Mouse (Mus musculus): ENCODE measurements around the gene Slc25a17.

Slc25a17 gene

DNA sequence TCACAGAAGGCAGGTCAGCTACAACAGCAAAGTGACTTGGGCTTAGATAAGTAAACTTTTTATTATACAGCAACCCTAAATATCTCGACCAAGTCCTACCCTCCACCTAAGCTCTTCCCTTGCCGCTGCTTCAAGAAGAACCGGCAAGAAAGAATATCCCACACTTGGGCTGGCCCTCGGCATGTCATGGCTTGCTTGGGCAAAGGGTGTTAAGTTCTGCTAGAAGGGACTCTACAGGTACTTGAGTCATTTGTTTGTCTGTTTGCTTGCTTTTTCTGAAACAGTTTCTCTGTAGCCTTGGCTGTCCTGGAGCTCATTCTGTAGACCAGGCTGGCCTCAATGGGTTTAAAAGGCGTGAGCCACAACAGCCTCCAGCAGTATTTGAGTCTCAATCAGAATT, 3.7 kb downstream of the Slc25a17 start:
- DNase-seq (ENCODE audit: inconsistent age in 2 of 2, low spot score in 1 of 2) = peak in 1 of 2 experiments; percentile 28

DNA sequence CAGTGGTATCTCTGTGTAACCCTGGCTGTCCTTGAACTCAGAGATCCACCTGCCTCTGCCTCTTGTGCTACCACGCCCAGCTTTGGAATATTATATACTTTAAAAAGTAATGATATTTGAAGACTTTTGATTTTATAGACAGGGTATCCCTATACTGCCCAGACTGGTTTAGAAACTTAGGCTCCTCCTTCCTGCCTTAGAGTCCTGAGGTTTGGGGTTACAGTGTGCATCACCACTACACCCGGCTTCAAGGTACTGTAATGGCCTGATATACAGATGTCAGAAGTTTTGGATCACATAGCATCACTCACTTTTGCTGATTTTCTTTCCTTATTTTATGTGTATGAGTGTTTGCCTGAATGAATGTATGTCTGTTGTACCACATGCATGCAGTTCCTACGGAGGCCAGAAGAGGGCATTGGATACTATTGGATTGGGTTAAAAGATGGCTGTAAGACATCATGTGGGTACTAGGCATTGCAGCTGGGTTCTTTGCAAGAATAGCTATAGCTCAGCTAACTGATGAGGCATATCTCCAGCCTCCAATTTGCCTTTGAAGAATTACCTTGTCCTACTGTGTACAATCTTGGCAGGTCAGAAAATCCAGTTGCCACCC, 5.4 kb downstream of the Slc25a17 start:
- DNase-seq (ENCODE audit: inconsistent age in 2 of 2, low spot score in 1 of 2) = peak; percentile 63 to 88

DNA sequence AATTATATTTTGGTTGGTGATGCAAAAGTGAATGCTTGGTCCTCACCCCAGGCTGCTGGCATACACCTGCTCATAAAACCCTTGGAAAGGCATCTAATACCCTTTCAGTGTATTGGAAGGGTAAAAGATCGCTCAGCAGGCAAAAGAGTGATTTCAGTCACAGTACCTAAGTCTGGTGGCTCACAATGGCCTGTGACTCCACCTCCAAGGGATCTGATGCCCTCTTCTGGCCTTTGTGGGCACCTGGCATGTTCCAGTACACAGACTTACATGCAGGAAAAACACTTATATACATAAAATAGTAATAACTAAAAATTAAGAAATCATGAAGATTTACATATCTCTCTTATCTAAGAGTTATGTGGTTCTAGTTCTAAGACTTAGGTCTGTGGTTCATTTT, 8.0 kb downstream of the Slc25a17 start:
- no peak for DNase-seq (ENCODE audit: inconsistent age in 2 of 2, low spot score in 1 of 2)

DNA sequence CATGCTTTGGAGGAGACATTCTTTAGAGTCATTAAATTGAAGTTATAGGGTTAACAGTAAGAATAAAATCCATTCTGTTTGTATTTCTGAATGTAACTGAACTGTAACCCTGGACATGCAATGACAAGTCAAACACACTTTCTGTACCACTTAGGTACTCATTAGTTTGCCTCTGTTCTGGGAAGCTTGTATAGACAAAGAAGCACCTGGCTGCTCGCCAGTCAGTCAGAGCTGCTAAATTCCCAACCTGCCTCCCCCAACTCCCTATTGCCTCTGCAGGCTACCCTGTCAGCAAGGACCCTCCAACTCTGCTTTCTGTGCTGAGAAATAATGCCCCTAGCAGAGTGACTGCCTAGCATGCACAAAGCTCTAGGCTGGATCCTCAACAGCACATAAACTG, 10.2 kb downstream of the Slc25a17 start:
- no peak for DNase-seq (ENCODE audit: inconsistent age in 2 of 2, low spot score in 1 of 2)

DNA sequence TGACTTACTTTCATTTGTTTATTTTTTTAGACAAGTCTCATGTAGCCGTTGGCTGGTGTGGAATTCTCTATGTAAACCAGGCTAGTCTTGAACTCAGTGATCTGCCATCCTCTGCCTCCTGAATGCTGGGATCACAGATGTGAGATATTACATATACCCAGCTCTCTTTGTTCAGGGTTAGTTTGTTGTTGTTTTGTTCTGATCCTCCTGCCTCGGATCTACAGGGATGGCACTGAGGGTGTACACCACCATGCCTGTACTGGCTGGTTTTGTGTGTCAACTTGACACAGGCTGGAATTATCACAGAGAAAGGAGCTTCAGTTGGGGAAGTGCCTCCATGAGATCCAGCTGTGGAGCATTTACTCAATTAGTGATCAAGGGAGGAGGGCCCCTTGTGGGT, 12.2 kb downstream of the Slc25a17 start:
- DNase-seq (ENCODE audit: inconsistent age in 2 of 2, low spot score in 1 of 2) = no peak

DNA sequence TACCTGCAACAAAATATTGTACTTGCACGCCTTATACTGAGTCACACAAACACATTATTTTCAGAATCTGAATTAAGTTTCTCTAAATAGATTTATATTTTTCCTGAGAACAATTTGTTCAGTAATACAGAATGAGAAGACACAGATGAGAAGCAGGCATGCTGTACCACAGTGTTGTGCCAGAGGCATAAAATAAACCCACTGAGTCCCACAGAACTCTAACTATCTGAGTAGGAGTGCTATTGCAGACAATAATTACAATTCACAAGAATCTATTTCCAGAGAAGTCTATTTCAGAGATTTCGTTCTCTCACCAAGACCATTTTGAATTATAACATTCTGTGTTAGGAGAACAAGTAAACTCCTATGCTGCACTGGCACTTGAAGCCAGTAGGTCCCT, 13.1 kb downstream of the Slc25a17 start:
- no peak for DNase-seq (ENCODE audit: inconsistent age in 2 of 2, low spot score in 1 of 2)

DNA sequence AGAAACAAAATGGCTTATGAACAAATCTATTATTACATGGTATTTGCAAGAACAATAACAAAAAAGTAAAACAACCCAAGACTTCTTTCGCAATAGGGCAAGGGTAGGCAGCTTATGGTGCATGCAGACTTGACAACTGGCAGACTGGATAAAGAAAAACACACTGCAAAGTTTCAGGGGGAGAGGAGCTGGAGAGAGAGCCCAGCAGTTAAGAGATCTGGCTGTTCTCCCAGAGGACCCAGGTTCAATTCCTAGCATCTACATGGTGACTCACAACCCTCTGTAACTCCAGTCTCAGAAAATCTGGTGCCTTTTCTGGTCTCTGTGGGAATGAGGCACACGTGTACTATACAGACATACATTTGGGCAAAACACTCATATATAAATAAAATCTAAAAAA, 19.2 kb downstream of the Slc25a17 start:
- DNase-seq (ENCODE audit: inconsistent age in 2 of 2, low spot score in 1 of 2) = peak in 1 of 2 experiments; percentile 47

DNA sequence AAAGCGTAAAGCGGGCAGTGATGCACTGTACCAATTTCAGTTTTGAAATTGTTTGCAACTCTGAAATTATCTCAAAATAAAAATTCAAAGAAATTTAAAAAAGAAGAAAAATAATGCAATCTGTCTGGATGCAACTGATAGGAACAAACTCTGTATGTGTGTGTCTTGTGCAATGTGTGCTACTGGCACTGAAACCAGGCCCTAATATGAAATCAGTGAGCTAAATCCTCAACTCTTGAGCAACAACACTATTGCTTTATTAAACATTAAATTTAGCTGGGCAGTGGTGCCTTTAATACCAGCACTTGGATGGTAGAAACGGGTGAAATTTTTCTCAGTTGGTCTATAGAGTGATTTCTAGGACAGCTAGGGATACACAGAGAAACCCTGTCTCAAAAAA, 21.5 kb downstream of the Slc25a17 start:
- DNase-seq (ENCODE audit: inconsistent age in 2 of 2, low spot score in 1 of 2) = peak in 1 of 2 experiments; percentile 63

DNA sequence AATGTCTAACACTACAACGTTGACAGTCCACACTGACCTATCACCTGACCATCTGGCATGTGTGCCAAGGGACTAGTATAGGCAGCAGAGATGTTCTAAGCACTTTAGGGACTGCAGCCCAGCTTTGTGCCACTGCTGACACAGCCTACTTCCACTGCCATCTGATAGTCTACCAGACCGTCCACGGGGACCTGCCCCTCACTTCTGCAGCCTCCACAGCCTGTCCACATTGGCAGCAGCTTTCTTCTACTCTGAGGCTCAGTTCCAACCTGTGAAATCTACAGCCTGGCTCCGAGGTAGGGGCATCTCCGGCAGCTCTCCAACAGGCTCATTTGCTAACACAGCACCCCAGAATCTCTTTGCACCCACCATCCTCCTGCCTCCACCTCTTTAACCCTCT, 24.1 kb downstream of the Slc25a17 start:
- no peak for DNase-seq (ENCODE audit: inconsistent age in 2 of 2, low spot score in 1 of 2)

DNA sequence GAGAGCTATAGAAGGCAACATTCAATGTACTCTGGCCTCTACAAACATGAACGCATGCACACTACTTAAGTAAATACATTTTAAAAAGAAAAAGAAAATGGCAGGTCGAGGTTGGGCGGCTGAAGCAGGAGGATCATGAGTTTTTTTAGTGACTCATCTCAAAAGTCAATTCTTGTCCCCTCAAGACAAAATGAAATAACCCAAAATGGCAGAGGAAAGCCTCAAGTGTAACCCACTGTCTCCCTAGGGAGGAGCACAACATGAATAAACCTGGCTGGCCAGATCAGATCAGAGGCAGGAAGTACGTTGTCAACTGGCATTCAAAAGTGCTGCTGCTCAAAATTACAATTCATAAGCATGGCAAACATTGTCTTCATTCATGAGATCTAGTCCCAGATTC, 28.1 kb downstream of the Slc25a17 start:
- no peak for DNase-seq (ENCODE audit: inconsistent age in 2 of 2, low spot score in 1 of 2)

DNA sequence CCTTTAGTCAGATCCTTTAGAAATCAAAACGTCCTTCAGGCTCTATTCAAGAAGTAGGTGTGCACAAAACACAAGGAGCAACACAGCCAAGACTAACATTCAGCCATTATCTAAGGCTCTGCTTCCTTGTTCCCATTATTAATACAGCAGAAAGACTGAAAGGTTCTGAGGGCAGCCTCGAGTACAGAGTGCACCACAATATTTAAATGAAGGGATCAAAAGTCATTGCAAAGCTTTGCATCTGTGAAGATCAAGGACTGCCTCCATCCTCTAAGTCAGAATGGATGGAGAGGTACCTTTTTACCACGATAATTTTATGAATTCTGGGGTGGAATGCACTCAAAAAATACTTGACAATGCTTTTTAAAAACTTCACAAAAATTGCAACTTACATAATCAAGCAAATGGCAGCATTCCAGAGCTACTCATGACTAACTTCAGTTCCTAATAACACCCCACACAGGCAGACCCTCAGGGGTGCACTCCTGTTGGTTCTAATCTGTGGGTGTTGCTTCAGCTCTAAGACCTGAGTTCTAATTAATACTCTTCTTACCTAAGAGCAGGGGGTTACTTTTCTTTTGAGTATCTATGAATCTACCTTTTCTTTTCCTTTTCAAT, 29.7 kb downstream of the Slc25a17 start:
- DNase-seq (ENCODE audit: inconsistent age in 2 of 2, low spot score in 1 of 2) = peak in 1 of 2 experiments; percentile 56

DNA sequence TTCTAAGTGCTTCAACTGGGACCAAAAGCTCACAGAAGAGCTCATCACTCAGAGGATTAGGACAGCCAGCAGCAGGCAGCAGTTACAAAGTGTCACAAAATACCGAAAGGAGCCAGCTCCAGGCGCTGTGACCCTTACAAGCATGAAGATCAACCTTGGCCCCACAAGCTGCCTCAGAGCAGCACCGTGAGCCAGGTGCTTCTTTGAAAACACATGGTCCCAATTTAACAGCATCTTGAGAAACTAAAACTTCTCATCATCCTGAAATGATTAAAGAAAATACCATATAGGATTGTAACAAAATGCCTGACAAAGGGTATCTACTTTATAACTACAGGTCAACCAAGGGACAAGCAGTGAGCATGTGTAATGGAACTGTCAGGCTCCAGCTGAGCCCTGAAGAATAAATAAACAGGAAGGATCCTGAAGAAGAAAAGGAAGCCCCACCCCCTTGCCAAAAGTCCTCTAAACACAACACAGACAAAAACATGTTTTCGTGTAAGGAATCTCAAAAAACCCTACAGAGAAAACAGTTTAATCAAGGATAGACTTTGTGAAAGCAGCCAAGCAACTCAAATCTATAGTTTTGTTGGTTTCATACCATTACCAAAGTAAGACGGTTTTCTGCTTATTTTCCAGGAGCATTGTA, 30.8 kb downstream of the Slc25a17 start:
- DNase-seq (ENCODE audit: inconsistent age in 2 of 2, low spot score in 1 of 2) = no peak

DNA sequence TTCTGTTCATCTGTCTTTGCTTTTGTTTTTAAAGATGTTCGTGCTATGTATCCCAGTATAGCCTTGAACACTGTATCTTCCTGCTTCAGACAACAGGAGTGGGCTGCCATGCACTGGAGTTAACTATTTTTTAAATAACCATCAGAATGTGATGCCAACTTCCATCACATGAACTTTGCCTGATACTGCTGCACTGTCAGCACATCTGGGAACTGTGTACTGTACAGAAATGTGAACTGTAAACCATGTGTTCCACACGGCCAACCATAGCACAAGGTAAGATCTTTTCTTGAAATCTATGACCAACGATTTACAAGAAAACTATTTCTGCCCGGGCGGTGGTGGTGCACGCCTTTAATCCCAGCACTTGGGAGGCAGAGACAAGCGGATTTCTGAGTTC, 33.1 kb downstream of the Slc25a17 start:
- no peak for DNase-seq (ENCODE audit: inconsistent age in 2 of 2, low spot score in 1 of 2)

DNA sequence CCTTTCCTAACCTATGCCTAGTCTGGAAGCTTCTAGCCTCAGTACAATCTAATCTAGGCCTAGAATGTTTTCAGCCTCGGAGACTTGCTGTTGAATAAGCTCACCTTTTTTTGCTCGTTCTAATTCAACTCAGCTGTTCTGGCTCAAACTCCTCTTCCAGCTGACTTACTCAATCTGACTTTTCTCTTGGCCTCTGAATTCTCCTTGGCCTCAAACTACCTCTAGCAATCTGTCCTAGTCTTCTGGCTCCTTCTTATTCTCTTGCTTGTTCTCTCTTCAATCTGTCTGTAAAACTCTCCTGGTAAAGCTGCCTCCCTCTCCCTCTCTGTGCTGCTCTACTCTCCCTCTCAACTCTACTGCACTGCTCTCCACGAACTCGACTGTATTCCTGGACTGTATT, 35.6 kb downstream of the Slc25a17 start:
- DNase-seq (ENCODE audit: inconsistent age in 2 of 2, low spot score in 1 of 2) = peak in 1 of 2 experiments; percentile 53

DNA sequence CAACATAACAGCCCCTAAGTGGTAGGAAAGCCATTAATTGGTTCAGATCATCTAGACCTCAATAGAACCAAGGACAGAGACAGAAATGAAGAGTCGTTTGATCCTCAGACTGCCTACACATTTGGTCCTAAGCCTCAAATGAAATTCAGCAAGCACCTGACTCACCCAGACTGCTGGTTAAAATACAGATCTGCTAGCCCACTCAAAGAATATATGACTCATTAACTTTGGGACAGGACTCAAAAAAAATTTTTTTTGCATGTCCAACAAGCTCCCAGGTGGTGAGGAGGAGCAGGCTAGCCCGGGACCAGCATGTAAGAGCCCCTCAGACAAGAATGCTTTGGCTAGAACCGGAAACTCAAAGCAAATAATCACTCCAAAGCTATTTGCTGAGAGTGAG, 40.5 kb downstream of the Slc25a17 start:
- DNase-seq (ENCODE audit: inconsistent age in 2 of 2, low spot score in 1 of 2) = no peak

DNA sequence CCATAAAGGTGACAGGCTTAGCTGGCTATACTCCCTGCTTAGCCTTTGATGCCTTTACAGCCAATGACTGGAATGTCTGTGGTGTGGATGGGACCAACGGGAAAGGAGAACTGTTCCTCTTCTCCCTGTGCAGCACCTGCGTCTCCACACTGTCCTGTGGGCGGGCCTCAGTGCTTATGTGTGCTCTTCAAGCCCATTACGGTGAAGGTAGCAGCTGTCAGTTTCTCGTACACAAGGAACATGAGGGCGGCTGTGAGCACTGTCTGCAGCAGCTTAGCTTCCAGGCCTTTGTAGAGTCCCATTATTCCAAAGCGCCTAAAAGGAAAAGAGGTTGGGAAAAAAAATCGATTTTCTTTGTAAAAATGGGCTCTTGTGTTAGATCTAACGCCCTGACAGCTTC, 41.1 kb downstream of the Slc25a17 start:
- DNase-seq (ENCODE audit: inconsistent age in 2 of 2, low spot score in 1 of 2) = no peak

DNA sequence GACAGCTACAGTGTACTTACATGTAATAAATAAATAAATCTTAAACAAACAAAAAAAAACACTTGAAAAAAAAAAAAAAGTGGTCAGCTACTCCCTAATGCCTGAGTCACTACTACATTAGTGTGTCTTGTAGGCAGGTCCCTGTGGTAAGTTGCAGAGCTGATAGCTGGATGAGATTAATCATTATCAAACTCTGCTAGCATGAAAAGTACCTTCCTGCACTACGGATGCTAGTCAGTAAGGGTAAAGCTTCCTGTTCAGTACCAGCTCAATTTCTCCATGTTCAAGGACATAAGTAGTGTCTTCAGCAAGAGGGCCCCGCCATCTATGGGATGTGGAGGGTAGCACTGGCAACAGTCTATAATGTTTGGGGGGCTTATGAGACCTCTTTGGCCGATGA, 46.7 kb downstream of the Slc25a17 start:
- no peak for DNase-seq (ENCODE audit: inconsistent age in 2 of 2, low spot score in 1 of 2)

DNA sequence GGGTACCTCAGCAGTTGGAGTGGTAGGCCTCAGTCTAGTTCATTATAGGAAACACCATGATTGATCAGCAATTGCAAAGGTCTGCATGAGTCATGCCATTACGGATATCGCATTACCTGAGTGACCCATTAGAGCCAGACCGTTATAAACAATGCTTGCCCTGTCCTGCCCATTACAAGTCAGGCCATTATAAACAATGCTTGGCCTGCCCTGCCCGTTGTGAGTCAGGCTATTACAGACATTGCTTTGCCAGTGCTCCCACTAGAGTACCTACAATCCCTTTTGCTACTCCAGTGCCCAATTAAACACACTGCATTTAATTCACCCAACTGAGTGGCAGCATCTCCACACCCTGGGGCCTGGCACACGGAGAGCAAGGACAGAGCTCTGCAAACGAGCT, 49.6 kb downstream of the Slc25a17 start:
- no peak for DNase-seq (ENCODE audit: inconsistent age in 2 of 2, low spot score in 1 of 2)

DNA sequence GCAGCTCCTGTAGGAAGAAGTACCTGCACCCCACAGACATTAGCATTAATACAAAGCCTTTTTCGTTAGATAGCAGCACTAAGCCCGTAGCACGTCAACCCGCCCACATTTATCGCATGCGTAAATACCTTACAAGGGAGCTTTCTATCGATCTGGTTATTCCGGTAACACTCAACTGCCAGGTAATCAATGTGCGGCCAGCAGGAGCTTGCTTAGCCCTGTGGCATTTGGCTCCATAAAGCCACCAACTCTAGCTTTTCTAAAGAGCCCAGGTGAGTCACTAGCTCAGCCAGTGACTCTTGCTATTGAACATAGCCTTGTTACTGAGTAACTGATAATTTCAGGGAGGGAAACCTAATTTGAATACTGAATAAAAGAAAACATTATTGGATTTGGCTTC, 50.3 kb downstream of the Slc25a17 start:
- DNase-seq (ENCODE audit: inconsistent age in 2 of 2, low spot score in 1 of 2) = no peak

DNA sequence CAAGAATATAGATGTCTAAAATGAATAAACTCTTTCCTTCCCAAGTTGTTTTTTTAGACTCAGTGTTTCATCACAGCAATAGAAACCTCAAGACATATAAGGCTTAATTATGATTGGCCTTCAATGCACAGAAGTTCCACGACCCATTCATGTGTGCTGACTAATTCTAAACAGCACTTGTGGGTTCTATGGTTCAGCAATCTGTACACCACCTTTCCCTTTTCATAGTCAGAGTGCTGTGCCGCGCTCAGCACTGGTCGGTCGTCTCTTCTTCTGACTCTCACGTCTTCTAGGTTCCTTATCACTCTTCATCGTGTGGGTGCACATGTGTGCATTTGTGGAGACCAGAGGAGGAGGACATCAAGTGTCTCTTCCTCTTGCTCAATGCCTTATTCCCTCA, 52.6 kb downstream of the Slc25a17 start:
- no peak for DNase-seq (ENCODE audit: inconsistent age in 2 of 2, low spot score in 1 of 2)

DNA sequence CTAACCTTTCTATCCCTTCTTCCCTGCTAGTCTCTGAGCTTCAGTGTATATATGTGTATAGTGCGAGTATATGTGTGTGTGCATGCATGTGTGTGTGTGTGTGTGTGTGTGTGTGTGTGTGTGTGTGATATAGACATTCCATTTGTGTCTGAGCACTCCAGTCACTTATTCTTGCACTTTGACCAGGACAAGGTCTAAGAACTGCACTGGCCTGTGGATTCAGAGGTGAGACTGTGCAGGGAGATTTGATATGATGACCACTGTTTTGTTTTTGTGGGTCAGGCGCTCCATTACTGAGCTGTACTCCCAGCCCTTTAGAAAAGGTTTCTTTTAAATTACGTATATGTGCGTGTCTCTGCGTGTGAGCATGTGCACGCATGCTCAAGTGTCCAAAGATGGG, 54.1 kb downstream of the Slc25a17 start:
- no peak for DNase-seq (ENCODE audit: inconsistent age in 2 of 2, low spot score in 1 of 2)

DNA sequence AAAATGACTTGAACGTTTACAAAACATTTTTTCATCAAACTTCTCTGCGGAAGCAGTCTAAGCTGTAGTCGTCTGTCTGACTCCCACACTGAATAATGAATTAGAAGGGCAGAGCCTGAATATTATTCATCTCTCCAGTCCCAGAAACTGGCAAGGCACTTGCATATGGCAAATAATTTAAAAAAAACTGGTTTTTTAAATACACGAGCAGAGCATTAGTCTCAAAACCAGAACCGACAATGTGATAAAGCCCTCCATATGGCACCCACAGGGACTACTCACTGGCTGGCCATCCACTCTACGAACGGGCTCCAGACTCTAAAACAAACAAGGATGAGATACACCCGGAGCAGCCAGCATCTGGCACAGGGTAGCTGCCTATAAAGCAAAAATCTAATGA, 55.6 kb downstream of the Slc25a17 start:
- DNase-seq (ENCODE audit: inconsistent age in 2 of 2, low spot score in 1 of 2) = no peak

DNA sequence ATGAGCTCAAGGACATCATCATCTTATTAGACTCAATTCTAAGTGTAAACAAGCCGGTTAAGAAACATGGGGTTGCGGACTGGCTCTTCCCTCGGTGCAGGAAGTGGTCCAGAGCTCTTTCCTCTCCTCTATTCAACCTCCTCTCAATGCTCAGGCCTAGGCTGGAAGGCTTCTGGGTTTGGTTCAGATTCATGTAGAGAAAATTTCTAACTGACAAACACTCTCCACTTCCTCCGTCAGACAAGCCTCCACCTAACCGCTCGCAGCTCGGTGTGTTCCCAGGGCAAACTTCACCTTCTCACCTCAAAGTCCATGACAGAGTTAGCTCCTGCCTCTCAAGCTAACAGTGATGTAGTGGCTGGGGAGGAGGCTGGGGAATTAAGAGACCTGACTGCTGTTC, 56.6 kb downstream of the Slc25a17 start:
- no peak for DNase-seq (ENCODE audit: inconsistent age in 2 of 2, low spot score in 1 of 2)
